Mouse (Mus musculus) right cerebral cortex, postnatal 14 days (tissue): ENCODE measurements around the gene Stard3.

ENCODE experiments used
- DNase-seq: peaks from one replicate; pipeline ENCODE4 v3.0.0; 2022

The Stard3 gene

GRCm38 (mm10) chr11:98400816-98401215 is 42.6 kb downstream of the Stard3 start:
- no peak for DNase-seq

GRCm38 (mm10) chr11:98406621-98407020 is 48.5 kb downstream of the Stard3 start:
- DNase-seq = no peak

- DNase-seq = no peak
Measured at GRCm38 (mm10) chr11:98408872-98409271, 50.7 kb downstream of the Stard3 start.

- no peak for DNase-seq
Measured at GRCm38 (mm10) chr11:98409341-98409822, 51.2 kb downstream of the Stard3 start.

DNA sequence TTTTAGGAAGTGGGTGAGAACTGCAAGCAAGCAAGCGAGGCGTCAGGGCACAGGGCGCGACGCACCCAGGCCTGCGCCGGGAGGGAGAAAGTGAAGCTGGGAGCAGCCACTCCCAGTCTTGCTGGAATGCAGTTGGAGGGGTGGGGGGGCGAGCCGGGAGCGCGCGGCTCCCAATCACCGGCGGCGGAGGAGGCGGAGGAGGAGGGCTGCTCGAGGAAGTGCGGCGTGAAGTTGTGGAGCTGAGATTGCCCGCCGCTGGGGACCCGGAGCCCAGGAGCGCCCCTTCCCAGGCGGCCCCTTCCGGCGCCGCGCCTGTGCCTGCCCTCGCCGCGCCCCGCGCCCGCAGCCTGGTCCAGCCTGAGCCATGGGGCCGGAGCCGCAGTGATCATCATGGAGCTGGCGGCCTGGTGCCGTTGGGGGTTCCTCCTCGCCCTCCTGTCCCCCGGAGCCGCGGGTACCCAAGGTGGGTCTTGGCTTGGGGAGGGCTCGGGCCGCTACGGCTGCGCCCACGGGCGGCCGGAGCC is 54.2 kb downstream of the Stard3 start, which contains the start of gene Erbb2:
Erbb2 (plus strand) TSS at position 198 of the 524 bp plus-strand sequence.
- no peak for DNase-seq

DNA sequence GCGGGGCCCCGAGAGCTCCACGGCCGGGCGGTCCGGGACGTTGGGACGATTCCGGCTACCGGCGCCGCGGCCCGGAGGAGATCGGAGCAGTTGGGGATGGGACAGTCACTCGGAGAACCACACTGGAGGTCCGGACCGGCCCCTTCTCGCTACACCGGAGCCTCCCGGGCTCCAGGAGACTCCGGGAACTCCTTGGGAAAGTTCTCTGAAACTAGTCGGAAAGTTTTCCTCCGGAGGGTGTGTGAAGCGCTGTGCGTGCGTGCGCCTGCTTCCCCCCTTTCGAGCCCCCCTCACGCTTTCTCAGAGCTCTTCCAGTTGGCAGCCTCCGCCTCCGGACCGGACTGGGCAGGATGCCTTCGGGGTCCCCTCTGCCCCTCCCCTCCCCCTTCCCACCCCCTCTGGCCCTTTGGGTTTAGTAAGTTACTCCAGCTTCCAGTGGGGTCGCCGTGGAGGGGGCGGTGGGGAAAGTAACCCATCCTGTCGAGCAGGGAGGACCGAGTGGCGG is 54.7 kb downstream of the Stard3 start:
- DNase-seq = no peak

DNA sequence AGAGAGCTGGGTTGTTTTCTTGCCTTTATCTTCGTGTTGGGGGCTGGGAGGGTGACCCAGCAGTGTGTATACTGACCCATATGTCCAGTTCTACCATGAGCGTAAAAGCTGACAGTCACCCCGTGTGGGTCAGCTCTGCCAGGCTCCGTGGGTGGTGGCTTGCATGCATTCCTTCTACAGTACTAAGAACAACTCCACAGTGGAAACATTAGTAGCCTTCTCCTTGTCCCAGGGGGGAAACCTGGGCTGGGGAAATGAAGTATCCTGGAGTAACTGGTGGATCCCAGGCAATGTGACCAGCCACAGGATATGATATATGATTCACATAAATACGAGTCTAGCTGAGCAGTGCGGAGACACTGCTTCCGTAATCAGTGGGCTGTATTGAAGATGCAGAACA is 55.6 kb downstream of the Stard3 start:
- DNase-seq = no peak

DNA sequence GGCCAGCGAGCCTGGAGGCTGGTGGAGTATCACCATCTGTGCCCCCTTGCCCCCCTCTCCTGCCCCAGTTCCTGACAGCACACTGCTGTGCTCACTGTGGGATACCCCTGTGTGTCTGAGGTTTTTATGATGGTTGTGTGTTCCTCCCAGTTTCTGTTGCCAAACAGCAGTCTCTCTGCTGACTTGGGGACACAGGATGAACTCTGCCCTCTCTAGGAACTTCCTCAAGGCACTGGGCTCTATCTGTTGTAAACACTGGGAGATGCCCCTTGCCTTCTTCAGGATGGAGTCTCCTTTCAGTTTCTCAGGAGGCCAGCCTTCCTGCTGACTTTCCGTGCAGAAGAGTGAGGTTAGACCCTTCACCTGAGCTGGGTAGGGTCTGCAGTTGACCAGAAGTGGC is 56.0 kb downstream of the Stard3 start:
- no peak for DNase-seq

DNA sequence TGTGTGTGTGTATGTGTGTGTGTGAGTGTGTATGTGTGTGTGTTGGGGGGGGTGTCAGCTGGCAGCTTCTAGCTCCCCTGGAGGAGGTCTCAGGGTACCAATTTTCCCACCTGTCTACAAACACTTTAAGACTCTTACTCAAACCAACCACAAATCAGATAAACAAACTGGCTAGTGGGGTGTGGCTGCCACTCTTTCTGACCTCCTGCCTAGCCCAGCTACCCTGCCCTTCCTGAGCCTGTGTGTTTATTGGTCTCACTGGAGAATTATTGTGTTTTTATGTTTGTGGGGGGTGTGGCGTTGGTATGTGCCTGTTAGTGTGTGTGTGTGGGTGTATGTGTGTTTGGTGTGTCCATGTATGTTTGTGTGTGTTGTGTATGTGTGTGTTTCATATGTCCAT is 58.9 kb downstream of the Stard3 start:
- no peak for DNase-seq

DNA sequence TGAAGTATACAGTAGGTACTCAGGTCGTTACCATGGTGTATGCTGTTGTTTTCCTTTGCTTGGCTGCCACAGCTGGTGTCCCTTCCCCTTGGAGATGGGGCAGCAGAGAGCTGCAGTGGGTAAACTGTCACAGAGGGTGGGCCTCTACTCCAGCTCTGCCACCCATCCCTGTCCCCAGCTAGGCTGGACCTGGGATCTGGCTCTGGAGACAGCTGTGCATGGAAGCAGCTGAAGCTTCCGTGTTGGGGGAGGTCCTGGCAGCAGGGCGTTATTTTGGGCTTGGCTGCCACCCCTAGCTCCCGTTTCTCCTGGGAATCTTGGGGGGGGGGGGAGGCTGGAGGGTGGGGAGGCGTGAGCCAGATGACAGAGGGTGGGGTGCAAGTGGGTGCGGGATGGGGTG is 60.1 kb downstream of the Stard3 start:
- DNase-seq = no peak

DNA sequence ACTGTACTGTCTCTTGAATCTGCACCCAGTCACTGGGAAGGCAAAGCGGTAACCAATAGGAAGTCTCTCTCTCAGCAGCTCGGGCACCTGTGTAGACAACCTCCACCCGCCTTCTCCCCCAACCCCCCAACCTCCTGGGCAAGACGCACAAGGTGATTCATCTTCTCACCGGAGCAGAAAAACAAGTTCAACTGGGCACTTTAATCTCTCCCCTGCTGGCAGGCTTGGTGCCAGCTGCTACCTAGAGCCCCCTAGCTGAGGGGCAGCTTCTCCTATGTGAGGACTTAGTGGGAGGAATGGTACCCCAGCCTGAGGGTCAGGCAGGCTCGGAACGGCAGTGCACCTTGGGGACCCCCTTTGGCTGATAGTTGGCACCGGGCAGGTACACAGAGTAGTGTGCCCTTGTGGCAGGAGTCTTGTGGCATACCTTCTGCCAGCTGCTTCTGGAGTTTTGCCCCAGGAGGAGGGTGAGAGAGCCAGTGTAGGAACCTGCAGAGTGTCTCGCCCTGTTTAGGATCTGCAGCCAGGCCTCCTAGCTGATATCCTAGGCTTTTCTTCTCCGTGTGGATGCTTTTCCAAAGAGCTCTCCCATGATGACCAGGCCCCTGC is 60.9 kb downstream of the Stard3 start:
- DNase-seq = no peak

- DNase-seq = no peak
Measured at GRCm38 (mm10) chr11:98426592-98426991, 68.4 kb downstream of the Stard3 start.

- no peak for DNase-seq
Measured at GRCm38 (mm10) chr11:98428436-98428835, 70.3 kb downstream of the Stard3 start.
